Comparison of ENCODE assay signal across 8 mouse cellular contexts in genomic region chr11:101301299-101302003, GRCm38 (mm10). TPM values are rescaled to one million over a fixed set of nuclear protein-coding genes. Genes with fewer than 3 reads are reported as not detected.
DNase-seq lines count a peak whose midpoint lies in the region; ATAC-seq lines count a peak whose summit lies in the region.

No protein-coding gene starts in this region.

- H3K9me3 ChIP-seq in kidney, embryonic 15.5 days (replicated peaks), result no peaks in the 10 kb centered on the region
- no peaks in the 10 kb centered on the region for H3K9me3 ChIP-seq in intestine, embryonic 14.5 days (ENCODE audit: control insufficient read depth, low read length)

- H3K27ac ChIP-seq in kidney, embryonic 15.5 days, result peak overlapping the region; percentile 67
- H3K27ac ChIP-seq in brown adipose tissue, adult 24 weeks (replicated peaks; ENCODE audit: low read depth, low read length), result peak overlapping the region; percentile 50; the same call in 1 of the 2 replicates
- H3K27ac ChIP-seq in intestine, embryonic 14.5 days (ENCODE audit: low read depth), result peak overlapping the region; percentile 43

- H3K27me3 ChIP-seq in kidney, embryonic 15.5 days, result no peaks in the 10 kb centered on the region
- no peaks in the 10 kb centered on the region for H3K27me3 ChIP-seq in intestine, embryonic 14.5 days (replicated peaks; ENCODE audit: control insufficient read depth, insufficient read depth, low read length)

- peaks cover 33% of the 10 kb centered on the region for H3K36me3 ChIP-seq in kidney, embryonic 15.5 days
- peaks cover 22% of the 10 kb centered on the region for H3K36me3 ChIP-seq in intestine, embryonic 14.5 days (ENCODE audit: control insufficient read depth, insufficient read depth, low read length)

- ATAC-seq in kidney, embryonic 15.5 days (replicated peaks; ENCODE audit: low FRiP score), result no peak
- ATAC-seq in intestine, embryonic 14.5 days (replicated peaks; ENCODE audit: low FRiP score, low TSS enrichment, low read depth), result peak; percentile 48; the same call in 1 of the 2 replicates
- peak; percentile 14; the same call in 1 of the 2 replicates for ATAC-seq in monocyte, adult 5-6 weeks (replicated peaks; ENCODE audit: insufficient number of reproducible peaks, low FRiP score, low TSS enrichment, poor library complexity, severe bottlenecking)

- peak overlapping the region; percentile 90 for H3K4me2 ChIP-seq in kidney, embryonic 15.5 days
- peak overlapping the region; percentile 99 for H3K4me2 ChIP-seq in intestine, embryonic 14.5 days (ENCODE audit: low read length)

- WGBS in kidney, embryonic 15.5 days, result 13% methylated on average over 26 of the region's 26 CpGs
- 12% methylated on average over 26 of the region's 26 CpGs for WGBS in intestine, embryonic 14.5 days

- no peak for DNase-seq in kidney, adult 9 months
- no peak for DNase-seq in intestine, embryonic 14.5 days (ENCODE audit: low spot score)
- no peak for DNase-seq in T-cell, adult 2 months (ENCODE audit: low spot score)
- DNase-seq in adrenal gland, postnatal 36 days, result no peak
- no peak for DNase-seq in cerebellum, adult 9-11 months

- peak overlapping the region; percentile 84 for H3K4me3 ChIP-seq in kidney, embryonic 15.5 days (replicated peaks)
- H3K4me3 ChIP-seq in brown adipose tissue, adult 24 weeks (ENCODE audit: insufficient read depth, low read depth, low read length), result peak overlapping the region; percentile 97
- peak overlapping the region; percentile 96 for H3K4me3 ChIP-seq in intestine, embryonic 14.5 days (ENCODE audit: low read depth, low read length)

- H3K4me1 ChIP-seq in kidney, embryonic 15.5 days, result peaks cover 18% of the 10 kb centered on the region
- peaks cover 6% of the 10 kb centered on the region for H3K4me1 ChIP-seq in brown adipose tissue, adult 24 weeks (ENCODE audit: control insufficient read depth, insufficient read depth, insufficient read length, low read length)
- peaks cover 10% of the 10 kb centered on the region for H3K4me1 ChIP-seq in intestine, embryonic 14.5 days (replicated peaks; ENCODE audit: control insufficient read depth, insufficient read depth, low read length)

- H3K9ac ChIP-seq in kidney, embryonic 15.5 days, result peak overlapping the region; percentile 83
- H3K9ac ChIP-seq in intestine, embryonic 14.5 days (ENCODE audit: low read length), result peak overlapping the region; percentile 82

RNA-seq across cellular contexts. Expression of gene Becn1, which starts 0.6 kb away (rescaled TPM):
- polyA plus RNA-seq in kidney, embryonic 15.5 days (2015; fragmentation: Nextera tagmentation; extraction: Ambion mirVana), result 162 and 166 TPM in 2 replicates
- polyA plus RNA-seq in brown adipose tissue, adult 24 weeks (2012; ENCODE audit: insufficient read depth, insufficient read length, missing spikeins), result 38.3 and 48.7 TPM in 2 replicates
- 141 and 155 TPM in 2 replicates for polyA plus RNA-seq in intestine, embryonic 14.5 days (2014; fragmentation: Nextera tagmentation; extraction: Ambion mirVana)
- total RNA-seq in monocyte, adult 5-6 weeks (2017), result 266 to 274 TPM (median 274 TPM) in 3 replicates
- 100 to 1,000 TPM; 150 to 159 TPM for total RNA-seq in adrenal gland, postnatal 36 days (2021)

RNA-seq across cellular contexts. Expression of gene Psme3, which starts 14.6 kb away (rescaled TPM):
- 153 and 156 TPM in 2 replicates for polyA plus RNA-seq in kidney, embryonic 15.5 days (2015; fragmentation: Nextera tagmentation; extraction: Ambion mirVana)
- 58.0 and 79.6 TPM in 2 replicates for polyA plus RNA-seq in brown adipose tissue, adult 24 weeks (2012; ENCODE audit: insufficient read depth, insufficient read length, missing spikeins)
- polyA plus RNA-seq in intestine, embryonic 14.5 days (2014; fragmentation: Nextera tagmentation; extraction: Ambion mirVana), result 112 and 118 TPM in 2 replicates
- total RNA-seq in monocyte, adult 5-6 weeks (2017), result 51.0 to 74.7 TPM (median 73.3 TPM) in 3 replicates
- 100 to 1,000 TPM; 122 to 145 TPM for total RNA-seq in adrenal gland, postnatal 36 days (2021)

RNA-seq across cellular contexts. Expression of gene Coa3, which starts 22.5 kb away (rescaled TPM):
- polyA plus RNA-seq in kidney, embryonic 15.5 days (2015; fragmentation: Nextera tagmentation; extraction: Ambion mirVana), result 185 and 195 TPM in 2 replicates
- 134 and 144 TPM in 2 replicates for polyA plus RNA-seq in brown adipose tissue, adult 24 weeks (2012; ENCODE audit: insufficient read depth, insufficient read length, missing spikeins)
- 260 and 265 TPM in 2 replicates for polyA plus RNA-seq in intestine, embryonic 14.5 days (2014; fragmentation: Nextera tagmentation; extraction: Ambion mirVana)
- total RNA-seq in monocyte, adult 5-6 weeks (2017), result 18.8 to 43.1 TPM (median 26.8 TPM) in 3 replicates
- total RNA-seq in adrenal gland, postnatal 36 days (2021), result 10 to 100 TPM; 69.2 to 75.4 TPM

RNA-seq across cellular contexts. Expression of gene Cntd1, which starts 22.6 kb away (rescaled TPM):
- polyA plus RNA-seq in kidney, embryonic 15.5 days (2015; fragmentation: Nextera tagmentation; extraction: Ambion mirVana), result 1.6 and 3.1 TPM in 2 replicates
- 0.75 and 0.79 TPM in 2 replicates for polyA plus RNA-seq in brown adipose tissue, adult 24 weeks (2012; ENCODE audit: insufficient read depth, insufficient read length, missing spikeins)
- 1.1 TPM in 2 replicates for polyA plus RNA-seq in intestine, embryonic 14.5 days (2014; fragmentation: Nextera tagmentation; extraction: Ambion mirVana)
- total RNA-seq in monocyte, adult 5-6 weeks (2017), result 1.8 to 3.2 TPM in 2 of 3 replicates, not detected in the other
- under 1 TPM; 0.23 to 0.26 TPM for total RNA-seq in adrenal gland, postnatal 36 days (2021)

RNA-seq across cellular contexts. Expression of gene Aoc2, which starts 23.4 kb away (rescaled TPM):
- 1.7 and 2.0 TPM in 2 replicates for polyA plus RNA-seq in kidney, embryonic 15.5 days (2015; fragmentation: Nextera tagmentation; extraction: Ambion mirVana)
- polyA plus RNA-seq in brown adipose tissue, adult 24 weeks (2012; ENCODE audit: insufficient read depth, insufficient read length, missing spikeins), result 0.55 TPM in 1 of 2 replicates, not detected in the other
- 1.4 and 1.8 TPM in 2 replicates for polyA plus RNA-seq in intestine, embryonic 14.5 days (2014; fragmentation: Nextera tagmentation; extraction: Ambion mirVana)
- total RNA-seq in monocyte, adult 5-6 weeks (2017), result 0.53 to 3.6 TPM (median 1.8 TPM) in 3 replicates
- total RNA-seq in adrenal gland, postnatal 36 days (2021), result 1 to 10 TPM; 4.6 to 7.1 TPM
